Mouse (Mus musculus) bone marrow, adult 2 months (tissue): ENCODE measurements around the gene Nectin4.

Experiments
- CTCF ChIP-seq: fragments of 200-500 bp; IDR thresholded peaks from 2 replicates; pipeline ENCODE4 v1.5.1; 2011; ENCODE audit warnings: low read length, control low read depth; ENCODE audit not compliant: control insufficient read depth, insufficient read depth
- POLR2A ChIP-seq: fragments of 200-500 bp; IDR thresholded peaks from 2 replicates; pipeline ENCODE4 v1.6.1; 2011; ENCODE audit warnings: low read depth, mild to moderate bottlenecking, control low read depth, low read length, borderline replicate concordance; ENCODE audit not compliant: control insufficient read depth

DNA sequence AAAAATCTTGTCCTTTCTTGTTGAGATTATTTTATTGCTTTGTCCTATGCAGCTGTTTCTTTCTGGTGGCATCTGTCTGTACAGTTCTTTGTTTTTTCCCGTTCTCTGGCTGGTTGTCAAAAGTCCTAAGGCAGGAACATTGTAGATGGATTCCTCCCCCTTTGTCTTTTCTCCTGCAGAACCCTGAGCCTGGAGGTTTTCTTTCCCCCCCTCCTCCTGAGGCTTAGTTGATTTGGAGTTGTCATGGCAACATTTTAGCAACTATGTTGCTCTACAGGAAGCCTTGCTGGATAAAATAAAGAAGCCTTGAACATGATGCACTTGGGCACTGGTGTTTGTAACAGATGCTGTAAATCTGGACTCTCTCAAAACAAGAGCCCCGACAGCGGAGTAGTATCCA lies 42.5 kb downstream of the Nectin4 start:
- TF ChIP-seq CTCF, result no peak
- no peak for TF ChIP-seq POLR2A
